Mouse (Mus musculus) granulocyte monocyte progenitor cell, adult 5-6 weeks (primary cell): ENCODE measurements around the gene Surf1. TPM values are rescaled to one million over a fixed set of nuclear protein-coding genes. Genes with fewer than 3 reads are reported as not detected.
A peak's percentile ranks its signal among the peaks of the same experiment; 100 is the strongest.

Experiments used
- ATAC-seq: replicated peaks from 2 replicates; pipeline ENCODE4 v1.8.0; 2016; ENCODE audit warnings: mild to moderate bottlenecking, moderate TSS enrichment, inconsistent platforms; ENCODE audit not compliant: poor library complexity, severe bottlenecking
- total RNA-seq, 2 experiments: library from RNA; stranded (forward) in 1 of 2; stranded (reverse) in 1 of 2; fragments of 200-712, 200-1000 nt in 1 of 2; fragments of >200 nt in 1 of 2; fragmentation: Nextera tagmentation in 1 of 2; gene quantifications; 2 replicates each; pipeline ENCODE4 v1.2.3; 2014 to 2017

Surf1 gene
- 46.4 and 74.7 TPM in 2 replicates for total RNA-seq (2014; fragmentation: Nextera tagmentation)
- 40.0 and 75.4 TPM in 2 replicates for total RNA-seq (2017)

DNA sequence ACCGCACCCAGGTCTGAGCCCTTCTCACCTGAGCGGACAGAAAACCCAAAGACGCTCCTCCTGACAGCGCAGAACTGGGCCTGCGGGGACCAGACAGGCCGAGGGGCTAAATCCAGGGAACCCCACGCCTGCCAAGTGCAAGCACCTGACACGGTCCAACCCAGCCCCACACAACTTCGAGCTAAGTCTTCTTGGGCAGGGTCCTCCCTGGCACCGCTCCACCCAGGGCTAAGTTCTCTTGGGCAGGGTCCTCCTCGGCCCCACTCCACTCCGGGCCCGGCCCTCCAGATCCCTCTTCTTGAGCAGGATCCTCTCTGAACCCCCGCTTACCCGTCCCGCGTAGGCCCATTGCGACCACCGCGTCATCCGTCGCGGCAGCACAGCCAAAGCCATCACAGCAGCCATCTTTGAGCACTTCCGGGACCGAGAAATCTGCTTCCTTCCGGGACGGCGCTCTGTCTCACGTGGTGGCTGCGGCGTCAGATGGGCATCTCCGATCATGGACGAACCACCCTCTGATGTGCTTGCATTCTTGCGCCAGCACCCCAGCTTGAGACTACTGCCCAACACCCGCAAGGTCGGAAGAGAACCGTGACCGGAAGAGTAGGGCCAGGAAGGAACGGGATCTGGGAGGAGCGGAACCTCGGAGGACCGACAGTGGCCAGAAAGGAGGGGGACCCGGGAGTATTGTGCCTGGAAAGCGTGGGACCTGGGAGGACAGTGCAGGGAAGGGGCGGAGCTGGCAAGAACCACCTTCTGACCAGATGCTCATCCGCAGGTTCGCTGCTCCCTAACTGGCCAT, at the start of gene Surf1, which contains the start of gene Surf2:
Surf1 (minus strand) TSS at position 604 of the 802 bp plus-strand sequence.
Surf2 (plus strand) TSS at position 441 of the 802 bp plus-strand sequence.
- peak; percentile 81 for ATAC-seq

DNA sequence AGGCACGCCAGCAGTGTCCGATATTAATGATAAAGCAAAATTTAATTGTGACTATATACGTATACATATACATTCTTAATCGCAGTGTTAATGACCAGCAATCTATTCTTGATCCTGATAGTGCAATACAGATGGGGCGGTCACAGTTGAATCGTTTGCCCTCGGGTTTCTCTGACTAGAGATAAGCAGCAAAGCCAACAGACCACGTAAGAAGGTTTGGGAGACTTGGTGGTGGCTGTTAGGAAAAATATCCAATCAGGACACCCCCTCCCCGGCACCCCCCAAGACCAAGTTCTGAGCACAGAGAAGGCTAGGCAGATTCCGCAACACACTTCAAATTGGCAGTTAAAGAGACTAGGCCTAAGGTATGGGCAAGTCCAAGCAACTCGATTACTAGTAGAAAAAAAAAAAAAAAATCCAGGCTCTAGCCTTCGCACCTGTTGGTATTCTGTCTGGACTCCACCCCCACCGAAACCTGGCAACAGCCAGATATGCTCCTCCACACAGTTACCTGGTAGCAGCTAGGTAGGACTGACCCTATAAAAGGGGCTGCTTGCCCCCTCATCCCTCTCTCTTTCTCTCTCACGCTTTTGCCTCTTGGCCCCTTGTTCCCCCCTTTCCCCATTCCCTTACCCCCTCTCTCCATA, 48.5 kb upstream of the Surf1 start:
- ATAC-seq: no peak

DNA sequence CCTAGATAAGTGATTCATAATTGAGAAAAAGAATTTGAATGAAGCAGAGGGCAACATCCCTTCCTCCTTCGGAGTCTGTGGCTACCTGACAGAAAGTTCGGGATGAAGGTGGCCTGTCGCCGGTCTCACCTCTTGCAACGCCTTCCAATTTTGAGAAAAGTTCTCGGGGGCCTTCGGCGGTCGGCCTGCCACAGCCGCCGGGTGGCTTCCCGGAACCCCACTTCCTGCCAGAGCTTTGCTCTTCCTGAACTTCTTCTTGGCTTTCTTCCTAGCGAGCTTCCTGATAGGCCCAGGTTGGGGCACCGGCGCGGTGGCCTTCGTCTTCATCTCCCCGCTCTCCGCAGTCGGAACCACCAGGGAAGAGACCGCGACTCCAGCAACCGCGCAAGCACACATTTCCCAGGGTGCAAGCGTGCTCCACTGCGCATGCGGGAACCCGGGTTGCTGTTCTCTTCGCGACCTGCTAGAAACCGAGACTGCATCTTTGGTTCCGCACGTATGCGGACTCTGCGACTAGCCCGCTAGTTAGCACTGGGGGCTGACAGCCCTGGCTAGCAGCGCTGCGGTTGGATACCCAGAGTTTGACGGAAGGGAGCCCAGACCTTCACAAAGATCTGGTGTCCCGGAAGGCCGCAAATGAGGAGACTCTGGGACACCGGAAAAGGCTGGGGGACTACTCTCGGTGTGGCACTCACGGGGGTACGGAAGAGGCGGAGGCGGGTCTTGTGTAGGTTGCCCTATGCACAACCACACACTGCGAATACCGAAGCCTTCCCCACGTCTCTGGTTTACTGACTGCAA, 47.8 kb upstream of the Surf1 start, which contains the start of gene Rexo4:
Rexo4 (minus strand) TSS at position 464 of the 801 bp plus-strand sequence.
- ATAC-seq: peak; percentile 95

DNA sequence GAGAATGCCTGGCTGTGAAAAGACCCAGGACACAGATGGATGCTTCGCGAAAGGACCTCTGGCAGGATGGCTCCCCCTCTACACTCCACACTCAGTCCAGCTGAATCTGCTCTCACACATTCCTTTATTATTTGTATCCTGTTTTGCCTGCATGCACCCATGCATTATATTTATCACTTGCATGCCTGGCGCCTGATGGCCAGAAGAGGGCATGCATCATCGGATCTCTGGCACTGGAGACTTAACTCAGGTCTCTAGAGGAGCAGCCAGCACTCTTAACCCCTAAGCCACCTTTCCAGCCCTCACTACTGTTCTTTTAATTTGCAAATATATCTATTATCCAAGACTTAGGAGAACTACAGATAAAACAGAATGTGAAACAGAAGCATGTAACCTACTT, 44.4 kb upstream of the Surf1 start:
- no peak for ATAC-seq

DNA sequence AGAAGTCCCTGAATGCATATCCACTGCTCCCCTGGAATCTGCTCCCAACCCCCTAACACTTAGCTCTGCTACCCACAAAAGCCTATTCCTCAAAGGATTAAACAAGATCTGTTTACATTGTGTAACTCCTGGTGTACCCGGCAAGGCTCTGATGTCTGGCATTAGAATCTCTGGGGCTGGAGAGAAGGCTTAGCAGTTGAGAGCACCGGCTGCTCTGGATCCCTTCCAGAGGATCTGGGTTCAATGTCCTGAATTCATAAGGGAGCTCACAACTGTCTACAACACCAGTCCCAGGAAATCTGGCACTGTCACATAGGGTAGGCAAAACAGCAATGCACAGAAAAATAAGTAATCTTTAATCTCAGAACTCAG, 41.1 kb upstream of the Surf1 start:
- ATAC-seq: no peak

DNA sequence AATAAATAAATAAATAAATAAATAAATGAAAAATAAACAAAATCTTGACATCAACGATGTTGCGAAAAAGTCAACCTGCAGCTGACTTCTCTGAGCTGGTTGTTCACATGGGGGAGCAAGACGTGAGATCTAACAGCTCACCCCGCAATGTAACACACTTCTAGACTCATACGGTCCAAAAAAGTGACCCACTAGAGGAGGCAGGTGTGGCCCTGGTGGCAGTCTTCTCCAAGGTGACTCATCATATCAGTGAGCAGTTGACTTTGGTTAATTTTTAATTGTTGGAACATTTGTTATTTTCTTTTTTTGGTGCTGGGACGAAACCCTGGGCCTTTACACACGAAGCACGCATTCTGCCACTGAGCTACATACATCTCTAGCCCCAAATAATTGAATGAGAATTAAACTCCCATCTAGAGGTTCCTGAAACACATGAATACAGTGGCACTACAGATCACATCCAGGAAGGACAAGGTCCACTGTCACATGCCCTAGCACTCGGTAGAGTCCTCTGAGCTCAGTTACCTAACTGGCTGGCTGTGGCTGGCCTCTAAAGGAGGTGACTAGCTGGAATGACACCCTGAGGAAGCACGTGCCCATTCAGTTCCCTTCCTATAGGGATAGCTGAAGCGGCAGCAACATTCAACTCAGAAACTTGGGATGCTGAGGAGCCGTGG, 40.6 kb upstream of the Surf1 start:
- ATAC-seq: no peak

DNA sequence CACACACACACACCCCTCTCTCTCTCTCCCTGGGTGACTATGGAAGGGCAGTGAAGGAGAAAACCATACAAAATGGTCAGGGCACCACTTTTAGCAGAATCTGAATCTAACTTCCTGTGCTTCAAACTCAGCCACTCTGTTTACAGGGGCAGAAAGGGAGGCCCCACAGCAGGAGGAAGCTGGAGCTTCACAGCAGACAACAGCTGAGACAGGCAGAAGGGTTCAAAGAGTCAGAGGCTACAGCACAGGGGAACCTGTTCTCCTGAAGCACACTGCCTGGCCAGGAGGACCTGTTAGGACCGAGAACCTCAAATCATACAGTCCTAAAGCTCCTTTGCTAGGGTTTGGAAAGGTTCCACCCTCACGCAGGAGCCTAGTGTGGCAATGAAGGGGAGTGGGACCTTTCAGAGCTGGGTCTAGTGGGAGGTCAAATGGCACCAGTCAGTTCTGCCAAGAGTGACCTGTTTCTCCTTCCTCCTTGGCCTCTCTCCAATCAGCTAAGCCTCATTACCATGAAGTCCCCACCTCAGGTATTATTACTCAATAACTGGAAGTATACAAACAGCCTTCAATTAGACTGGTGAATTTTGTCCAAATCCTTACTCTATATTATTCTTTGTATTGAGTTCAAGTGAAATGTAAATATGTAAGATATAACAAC, 38.5 kb upstream of the Surf1 start:
- ATAC-seq: no peak

DNA sequence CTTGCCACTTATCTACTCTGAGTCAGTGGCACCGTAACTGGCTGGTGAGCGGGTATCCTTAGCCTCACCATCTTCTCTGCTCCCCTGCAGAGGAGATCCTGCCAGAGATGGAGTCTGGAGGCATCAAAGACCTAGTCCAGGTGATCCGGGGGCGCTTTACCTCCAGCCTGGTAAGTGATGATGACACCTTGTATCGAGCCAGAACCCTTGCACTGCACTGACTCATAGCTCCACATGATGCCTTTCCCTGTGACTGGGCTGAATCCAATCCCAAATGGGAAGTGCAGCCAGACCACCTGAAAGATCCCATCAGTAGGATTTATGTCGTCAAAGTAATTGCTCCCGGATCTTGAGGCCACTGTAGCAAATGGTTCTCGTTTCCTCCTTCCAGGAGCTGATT, 36.5 kb upstream of the Surf1 start:
- ATAC-seq: no peak

DNA sequence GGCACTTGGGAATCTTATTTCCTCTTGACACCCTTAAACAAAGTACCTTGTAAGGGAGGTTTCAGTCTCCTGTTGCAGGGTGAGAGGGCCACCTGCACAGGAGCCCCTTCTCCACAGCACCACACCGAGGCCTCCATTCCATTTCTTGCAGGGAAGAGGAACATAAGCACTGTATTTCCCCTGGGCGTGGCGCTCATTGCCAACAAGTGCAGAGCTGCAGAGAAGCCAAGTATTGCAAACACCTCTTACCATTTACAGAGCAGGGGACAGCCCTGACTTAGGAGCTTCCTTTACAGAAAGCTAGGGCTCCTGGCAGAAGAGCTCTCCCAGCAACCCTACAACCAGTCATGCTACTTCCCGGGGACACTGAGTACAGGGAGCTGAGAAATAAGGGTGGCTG, 35.9 kb upstream of the Surf1 start:
- no peak for ATAC-seq

DNA sequence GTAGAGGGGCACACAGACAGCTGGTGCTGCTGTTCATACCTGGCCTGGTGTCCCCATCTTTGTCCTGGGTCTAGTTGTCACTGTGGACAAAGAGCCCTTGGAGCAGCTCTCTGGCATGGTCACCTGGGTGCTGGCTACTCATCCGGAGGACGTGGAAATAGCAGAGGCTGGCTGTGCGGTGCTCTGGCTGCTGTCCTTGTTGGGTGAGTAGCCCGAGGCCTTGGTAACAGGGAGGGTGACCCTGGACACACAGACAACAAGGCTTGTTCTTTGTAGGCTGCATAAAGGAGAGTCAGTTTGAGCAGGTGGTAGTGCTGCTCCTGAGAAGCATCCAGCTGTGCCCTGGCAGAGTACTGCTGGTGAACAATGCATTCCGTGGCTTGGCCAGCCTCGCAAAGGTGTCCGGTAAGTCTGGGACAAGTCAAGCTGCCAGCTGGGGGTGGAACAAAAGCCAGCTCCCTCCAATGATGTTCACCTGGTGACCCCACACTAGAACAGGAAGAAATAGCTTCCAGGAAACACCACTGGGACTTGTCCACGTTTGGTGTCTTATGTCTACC, 35.1 kb upstream of the Surf1 start:
- ATAC-seq: no peak

DNA sequence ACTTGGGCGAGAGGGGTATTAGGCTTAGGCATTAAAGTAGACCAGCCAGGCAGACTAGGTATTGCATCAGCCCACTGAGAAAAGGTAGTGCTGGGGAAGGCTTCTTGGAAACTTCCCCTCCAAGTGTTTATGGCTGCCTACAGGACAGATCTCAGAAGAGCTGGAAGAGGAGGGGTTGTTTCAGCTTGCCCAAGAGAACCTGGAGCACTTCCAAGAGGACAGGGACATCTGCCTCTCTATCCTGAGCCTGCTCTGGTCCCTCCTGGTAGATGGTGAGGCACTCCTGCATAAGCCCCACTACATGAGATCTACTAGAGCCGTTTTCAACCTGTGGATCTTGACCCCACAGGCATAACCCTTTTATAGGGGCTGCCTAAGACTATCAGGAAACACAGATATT, 34.1 kb upstream of the Surf1 start:
- no peak for ATAC-seq

DNA sequence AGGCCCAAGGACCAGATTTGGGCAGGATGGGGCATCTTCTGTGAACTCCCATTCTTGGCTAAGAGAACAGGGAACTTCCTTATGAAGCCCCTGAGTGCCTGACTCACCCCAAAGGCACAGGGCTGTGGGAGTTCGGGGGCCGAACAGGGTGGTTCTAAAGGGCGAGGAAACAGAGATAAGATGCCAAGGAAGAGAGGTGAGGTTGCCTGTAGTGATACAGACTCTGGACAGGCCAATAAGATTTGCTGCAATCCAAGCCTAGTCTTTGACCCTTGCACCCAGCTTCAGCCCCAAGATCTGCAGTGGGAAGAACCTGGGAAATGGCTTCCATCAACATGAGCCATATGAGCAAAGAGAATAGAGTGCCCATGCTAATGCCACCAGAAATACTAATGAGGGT, 26.9 kb upstream of the Surf1 start:
- ATAC-seq: no peak

DNA sequence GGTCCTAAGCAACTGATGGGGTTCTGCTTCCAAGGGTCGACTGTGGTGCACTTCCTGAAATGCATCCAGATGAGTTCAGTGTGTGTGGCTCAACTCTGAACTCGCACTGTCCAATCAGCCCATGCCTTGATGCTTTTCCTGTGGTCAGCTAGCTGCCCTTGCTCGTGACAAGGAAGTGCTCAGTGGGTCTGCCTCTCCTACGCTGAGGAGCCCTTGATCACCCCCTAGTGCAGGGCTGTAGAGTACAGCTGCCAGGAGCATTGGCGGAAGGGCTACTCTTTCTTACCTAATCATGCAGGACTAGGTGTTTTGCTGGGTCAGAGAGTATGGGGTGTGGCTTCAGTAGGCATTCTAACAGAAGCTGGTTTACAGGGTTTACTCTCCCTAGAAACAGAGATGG, 25.2 kb upstream of the Surf1 start:
- peak; percentile 98 for ATAC-seq

DNA sequence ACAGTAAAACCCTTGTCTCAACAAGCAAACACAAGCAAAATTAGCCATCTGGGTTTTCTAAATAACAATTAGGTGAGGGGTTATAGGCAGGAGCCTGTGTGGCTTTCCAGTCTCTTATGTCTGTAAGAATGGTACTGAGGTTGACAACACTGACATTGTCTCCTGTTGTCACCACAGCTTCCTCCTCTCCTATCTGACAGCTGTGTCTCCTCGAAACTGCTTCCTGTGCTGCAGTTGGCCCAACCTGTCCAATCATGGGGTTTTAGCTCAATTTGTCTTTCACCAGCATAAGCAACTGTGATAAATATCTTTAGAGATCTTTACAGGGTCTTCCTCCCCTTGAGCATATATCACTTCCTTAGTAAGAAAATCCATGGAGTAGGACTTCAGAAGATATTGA, 20.1 kb upstream of the Surf1 start:
- ATAC-seq: no peak

DNA sequence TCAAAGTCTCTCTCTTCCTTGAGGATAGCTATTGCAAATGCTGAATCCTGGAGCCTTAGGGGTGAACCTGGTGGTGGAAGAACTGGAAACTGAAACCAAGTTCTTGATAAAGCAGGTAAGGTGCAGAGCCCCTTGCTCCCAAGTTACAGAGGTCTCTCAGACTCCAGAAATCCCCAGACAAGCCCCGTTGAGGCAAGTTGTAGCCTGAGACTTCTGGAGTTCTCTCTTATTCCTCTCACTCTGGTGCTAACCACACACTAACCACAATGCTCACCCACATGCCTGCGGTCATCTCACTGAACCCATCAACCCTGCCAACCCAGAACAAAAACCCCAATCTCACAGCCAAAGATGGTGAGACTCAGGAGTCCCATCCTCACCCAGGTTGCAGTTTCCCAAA, 19.0 kb upstream of the Surf1 start:
- ATAC-seq: no peak

DNA sequence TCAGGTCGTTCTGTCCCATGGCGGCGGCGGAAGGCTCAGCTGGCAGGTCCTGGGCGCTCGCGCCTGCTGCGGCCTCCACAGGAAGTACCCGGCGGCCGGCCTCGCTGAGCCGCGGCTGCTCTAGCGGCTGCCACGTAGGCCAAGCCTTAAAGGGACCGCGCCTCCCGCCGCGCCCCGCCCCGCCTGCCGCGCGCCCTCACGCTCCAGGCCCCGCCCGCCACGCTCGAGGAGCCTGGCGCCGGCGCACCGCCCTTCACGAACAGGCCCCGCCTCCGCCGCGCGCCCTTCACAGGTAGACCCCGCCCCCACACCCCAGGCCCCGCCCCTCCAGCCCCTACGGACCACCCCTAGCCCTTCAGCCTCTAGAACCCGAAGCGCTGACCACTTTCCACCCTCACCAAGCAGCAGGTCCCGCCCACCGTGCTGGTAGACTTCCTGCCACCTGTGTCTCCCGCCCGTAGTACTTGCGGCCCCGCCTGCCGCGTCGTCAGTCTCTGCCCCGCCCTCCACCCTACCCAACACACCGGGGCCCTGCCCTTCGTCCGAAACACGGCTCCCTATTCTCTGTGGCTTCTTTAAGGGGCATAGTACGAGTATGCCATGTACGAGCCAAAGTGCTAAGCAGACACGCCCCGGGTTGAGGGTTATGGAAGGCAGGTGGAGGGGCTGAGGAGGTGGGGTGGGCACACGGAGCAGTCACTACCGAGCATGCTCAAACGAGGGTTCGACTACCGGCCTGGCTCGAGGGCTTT, 17.1 kb upstream of the Surf1 start, which contains the start of the genes Surf4 and Stkld1:
Surf4 (minus strand) TSS at position 625 of the 752 bp plus-strand sequence.
Stkld1 (plus strand) TSS at position 744 of the 752 bp plus-strand sequence.
- peak; percentile 87 for ATAC-seq

DNA sequence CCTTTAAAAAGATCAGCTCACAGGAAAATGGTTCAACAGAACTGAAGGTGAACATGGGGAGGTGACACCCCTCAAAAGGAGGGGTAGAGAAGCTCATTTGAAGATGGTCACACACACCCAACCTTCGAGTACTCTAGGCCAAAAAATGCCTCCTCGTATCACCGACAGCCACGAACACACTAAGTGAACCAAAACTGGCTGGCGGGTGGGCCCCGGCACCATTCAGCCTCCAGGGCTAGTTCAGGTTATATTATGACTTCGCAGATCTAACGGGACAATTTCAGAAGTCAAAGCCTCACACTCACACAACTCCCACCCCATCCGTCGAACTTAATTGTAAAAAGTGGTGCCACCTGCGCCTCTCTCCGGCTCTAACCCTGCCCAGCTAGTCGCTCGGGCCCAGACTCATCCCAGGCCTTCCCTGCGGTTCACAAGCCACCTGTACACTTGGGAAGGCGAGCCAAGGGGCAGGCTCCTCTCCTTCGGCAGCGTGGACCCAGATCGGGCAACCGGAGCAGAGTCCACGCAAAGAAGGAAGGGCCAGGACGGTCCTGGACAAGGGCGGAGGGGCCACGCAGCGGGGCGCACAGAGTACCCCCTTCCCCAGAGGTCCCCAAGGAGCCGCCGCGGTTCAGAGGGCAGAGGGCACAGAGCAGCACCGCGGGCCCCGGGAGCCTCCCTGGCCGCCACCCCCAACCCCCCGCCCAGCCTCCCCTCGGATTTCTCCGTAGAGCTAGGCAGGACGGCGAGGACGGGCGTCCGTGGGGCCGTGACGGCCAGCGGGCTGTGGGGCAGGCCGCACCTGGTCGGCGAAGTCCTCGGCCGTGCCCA, 16.4 kb upstream of the Surf1 start:
- ATAC-seq: no peak

DNA sequence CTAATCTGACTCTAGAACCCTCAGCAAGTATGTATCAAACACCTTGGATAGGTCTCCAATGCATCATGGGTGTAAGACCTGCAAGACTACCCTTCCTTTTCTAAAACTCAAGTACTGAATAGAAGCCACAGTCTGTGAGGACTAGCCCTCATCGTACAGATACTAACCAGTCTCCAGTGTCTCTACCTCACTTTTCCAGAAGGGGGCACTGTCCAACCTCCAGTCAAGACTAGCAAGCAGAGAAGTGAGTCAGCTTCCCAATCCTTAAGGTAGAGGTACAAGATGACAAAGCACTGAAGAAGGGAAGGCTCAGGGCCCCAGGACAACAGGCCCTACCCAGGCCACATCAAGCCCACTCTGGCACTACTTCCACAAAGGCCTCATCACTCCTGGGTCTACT, 14.1 kb upstream of the Surf1 start:
- ATAC-seq: peak; percentile 20
